Mouse (Mus musculus): ENCODE measurements at regions not wholly inside any gene's neighbourhood (a gene's known extent, or its start where the extent isn't known, plus 50 kb on each side); places are given as distances from the start of the nearest gene placed in this dataset.

DNA sequence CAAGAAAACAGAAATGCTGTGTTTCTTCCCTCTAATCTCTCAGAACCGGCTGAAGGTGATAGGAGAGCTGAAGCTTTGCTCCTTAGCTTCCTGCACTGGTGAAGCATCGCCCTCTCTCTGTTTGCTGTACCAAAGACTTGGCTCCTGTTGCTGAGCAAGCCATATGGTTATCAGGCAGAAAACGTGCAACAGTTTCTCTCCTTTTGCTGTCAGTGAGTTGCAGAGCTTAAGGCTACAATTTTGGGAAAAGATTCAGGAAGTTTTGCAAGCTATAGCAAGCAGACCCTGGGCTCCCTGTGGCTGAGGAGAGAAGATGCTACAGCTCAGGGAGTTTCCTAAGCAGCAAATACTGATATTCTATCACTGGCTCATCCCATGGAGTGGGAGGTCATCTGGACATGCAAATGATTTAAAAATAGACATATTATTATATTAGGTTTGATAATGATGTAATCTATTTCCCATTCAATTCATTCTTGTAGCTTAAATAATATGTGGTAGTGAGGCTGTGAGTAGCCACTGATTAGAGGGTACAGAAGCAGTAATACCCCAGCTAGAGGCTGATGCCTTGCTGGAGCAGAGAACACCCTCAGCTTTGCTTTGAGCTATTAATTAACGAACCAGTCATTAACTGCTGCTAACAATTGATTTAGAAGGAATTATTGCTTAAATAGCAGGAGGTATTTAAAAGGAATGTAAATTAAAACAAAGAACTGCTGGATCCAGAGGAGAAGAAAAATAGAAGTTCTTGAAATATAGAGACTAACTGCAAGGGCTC lies 240.1 kb upstream of the Emcn start:
- no peak for DNase-seq (ENCODE audit: low read depth, low spot score)

DNA sequence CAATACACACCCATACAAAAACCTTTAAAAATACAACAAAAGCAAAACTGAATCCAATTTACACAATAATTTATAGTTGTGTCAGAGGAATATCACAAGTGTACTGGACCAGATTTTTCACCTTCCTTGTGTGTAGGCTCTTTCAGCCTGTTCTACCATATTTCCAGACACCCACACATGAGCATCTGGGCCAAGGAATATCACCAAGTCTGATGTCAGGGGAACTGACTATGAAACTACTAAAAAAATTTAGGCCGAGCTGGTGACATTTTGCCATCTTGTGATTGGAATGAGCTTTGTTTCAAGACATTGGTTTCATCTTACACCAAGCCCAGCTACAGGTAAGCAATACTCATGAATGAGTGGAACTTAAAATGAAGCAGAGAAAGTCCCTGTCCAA lies 234.9 kb upstream of the Emcn start:
- no peak for DNase-seq (ENCODE audit: low read depth, low spot score)

DNA sequence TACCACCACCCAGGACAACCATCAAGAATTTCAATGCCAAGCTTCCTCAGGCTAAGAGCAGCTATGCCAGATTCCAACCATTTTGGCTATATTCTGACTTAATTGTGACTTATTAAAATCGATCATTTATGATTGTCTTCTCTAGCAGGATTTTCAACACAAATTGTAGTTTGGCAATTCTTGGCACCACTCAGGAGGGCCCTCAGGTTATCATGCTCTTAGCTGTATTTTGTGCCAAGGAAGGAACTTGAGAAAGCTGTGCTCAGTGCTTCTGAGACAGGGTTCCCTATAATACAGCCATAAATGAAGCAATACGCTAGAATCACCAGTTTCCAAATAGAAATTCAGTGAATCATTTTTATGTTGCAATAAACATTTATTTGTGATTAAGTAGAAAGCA lies 232.7 kb upstream of the Emcn start:
- DNase-seq (ENCODE audit: low read depth, low spot score), result no peak

DNA sequence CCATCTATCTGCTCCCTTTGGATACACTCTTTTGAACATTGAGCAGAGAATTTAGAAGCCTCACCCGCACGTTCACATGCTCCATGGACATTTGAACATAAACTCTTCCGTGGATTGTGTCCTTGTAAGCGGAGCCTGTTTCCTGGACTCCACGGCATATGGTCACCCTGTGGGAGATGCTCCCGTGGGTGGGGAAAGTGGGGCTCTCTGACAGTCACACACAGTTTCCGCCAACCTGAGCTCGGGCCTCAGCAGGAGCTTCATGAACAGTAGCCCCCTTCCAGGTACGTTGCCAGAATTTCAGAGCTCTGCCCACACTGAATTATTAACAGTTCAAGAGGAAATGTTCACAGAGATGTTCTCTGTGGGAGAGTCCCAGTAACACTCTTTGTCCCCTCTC lies 231.1 kb upstream of the Emcn start:
- no peak for DNase-seq (ENCODE audit: low read depth, low spot score)

DNA sequence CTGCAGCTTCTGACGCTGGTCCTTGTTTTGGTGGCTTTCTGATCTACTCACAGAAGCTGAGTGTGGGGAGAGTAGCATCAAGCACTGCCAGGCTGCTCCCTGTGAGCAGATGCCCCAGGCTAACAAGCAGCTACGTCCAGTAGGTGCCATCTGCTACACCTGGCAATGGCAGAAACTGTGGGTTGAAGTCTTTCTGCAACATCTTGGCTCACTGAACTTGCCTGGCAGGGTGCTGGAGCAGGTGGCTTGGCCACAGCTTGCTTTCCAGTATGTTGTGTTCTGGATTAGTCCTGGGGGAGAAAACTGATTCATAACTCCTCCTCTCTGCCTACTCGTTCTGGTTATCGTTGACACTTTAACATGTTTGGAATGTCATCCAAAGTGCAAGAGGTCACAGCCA lies 230.4 kb upstream of the Emcn start:
- DNase-seq (ENCODE audit: low read depth, low spot score), result no peak

DNA sequence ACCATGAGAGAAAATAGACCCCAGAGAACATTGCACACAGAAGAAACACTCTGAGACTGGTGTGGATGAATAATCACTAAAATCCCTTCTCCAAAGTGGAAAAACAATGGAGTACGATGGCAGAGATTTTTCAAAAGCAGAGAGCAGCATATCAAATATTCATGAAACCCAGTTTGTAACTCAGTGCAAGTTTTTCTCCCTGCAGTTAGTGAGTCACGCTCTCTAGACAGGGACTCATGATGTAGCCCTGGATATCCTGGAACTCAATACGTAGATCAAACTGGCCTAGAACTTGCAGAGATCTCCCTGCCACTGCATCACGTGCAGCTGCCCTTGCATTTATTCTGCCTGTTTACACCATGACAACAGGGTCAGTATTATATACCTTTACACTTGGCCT lies 210.9 kb upstream of the Emcn start:
- no peak for DNase-seq (ENCODE audit: low read depth, low spot score)

DNA sequence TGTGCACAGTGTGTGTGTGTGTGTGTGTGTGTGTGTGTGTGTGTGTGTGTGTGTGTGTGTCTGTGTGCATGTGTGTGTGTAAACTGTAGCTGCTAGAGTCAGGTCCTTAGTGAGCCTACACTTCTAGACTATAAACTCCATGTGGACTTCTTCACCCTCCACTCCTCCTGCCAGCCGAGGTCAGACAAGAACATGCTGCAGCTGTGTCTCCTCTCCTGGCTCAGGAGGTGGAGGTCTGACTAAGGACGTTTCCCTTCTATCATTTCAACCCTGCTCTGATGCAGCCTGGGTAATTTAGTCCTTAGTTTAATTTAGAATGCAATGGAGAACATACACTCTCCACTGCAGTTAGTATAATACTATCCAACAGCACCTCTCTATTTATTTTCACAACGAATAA lies 198.8 kb upstream of the Emcn start:
- no peak for DNase-seq (ENCODE audit: low read depth, low spot score)

DNA sequence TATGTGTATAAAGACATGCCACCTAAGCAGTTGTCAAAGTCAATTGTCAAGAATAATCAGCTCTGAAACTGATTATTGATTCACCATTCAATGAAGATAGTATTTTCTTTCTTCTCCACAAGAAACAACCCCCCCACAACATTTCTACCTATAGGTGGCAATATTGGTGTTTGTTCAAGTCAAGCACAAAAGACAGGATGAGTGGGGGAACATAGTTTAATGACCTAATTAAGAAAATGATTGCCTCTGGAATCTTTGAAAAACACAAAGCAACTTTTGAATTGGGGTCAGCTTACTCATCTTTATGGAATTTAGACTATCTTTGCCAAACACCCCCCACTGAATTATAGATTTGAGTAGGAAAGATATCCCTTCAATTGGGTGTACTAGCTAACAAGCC lies 194.8 kb upstream of the Emcn start:
- DNase-seq (ENCODE audit: low read depth, low spot score), result no peak

DNA sequence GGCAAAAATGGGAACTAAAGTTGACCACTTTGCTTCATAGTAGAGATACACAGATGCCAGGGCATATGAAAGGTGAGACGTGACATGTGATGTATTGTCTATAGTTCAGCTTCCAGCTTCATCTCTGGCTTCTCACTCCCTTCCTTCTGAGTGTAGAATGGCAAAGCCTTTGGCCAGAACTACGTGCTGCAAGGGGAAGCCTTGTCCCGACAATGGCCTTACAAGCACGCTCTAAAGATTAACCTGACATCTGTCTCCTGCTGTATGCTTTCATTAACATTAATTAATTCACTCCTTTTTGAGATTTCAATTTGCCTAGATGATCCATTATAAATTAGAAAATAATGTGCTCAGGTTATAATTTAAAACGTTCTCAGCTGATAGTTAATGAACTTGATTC lies 193.5 kb upstream of the Emcn start:
- DNase-seq (ENCODE audit: low read depth, low spot score), result no peak

DNA sequence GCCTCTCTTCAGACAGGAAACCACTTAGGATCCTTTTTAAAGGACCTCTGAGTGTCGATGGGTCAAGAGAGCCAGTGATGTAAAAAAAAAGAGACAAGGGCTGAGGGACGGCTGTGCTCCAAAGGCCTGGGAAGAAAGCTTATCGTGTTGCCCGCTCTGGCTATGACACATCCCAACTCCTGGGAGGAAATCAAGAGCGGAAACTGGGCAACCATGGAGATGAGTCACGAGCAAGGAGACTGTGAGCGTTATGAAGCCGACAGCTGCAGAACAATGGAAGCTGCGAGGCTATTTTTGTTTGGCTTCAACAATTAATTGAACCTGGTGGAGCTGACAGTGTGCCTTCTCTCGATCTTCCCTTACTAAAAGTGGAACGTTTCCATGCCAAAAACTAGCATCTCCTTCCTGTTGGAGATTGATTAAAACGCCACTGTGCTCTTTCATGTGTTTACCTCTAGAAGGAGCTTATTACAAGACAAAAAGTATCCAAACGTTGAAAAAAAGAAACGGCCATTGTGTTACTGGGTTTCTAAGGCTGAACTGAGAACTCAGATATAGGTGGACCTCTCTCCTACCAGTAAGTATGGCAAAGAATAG lies 190.4 kb upstream of the Emcn start:
- no peak for DNase-seq (ENCODE audit: low read depth, low spot score)

DNA sequence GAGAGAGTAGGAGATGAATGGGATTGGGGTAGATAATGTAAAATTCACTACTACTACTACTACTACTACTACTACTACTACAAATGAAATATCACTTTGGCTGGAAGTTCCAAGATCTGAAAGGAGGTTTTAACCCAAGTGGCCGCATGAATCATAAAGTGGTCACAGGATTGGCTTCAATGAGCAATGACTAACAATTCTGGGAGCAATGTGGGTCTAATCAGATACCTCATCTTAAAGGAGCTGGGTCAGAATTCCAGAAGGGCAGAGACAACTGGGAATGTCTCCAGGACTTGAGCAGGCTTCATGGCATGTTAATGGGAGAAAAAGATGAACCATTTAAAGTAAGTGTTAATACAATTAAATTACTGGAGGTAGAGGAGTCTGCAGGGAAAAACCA lies 189.4 kb upstream of the Emcn start:
- DNase-seq (ENCODE audit: low read depth, low spot score), result no peak

DNA sequence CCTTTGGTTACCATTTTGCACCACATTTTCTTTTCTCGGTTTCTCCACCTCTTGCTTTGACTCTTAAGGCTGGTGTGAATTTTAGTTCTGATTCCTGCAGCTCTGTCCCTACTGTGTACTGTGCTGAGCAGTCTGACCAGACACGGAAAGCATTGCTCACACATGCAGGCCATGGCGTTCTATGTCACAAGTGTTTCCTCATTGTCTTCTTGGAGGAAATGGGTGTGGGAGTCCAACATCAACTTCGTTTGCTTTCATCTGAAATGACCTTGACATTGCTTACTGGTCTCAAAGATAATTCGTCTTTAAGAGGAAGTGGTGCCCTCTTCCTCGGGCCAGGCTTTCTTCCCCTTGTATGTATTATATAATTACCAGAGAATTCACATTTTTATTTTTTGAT lies 187.6 kb upstream of the Emcn start:
- DNase-seq (ENCODE audit: low read depth, low spot score), result no peak

DNA sequence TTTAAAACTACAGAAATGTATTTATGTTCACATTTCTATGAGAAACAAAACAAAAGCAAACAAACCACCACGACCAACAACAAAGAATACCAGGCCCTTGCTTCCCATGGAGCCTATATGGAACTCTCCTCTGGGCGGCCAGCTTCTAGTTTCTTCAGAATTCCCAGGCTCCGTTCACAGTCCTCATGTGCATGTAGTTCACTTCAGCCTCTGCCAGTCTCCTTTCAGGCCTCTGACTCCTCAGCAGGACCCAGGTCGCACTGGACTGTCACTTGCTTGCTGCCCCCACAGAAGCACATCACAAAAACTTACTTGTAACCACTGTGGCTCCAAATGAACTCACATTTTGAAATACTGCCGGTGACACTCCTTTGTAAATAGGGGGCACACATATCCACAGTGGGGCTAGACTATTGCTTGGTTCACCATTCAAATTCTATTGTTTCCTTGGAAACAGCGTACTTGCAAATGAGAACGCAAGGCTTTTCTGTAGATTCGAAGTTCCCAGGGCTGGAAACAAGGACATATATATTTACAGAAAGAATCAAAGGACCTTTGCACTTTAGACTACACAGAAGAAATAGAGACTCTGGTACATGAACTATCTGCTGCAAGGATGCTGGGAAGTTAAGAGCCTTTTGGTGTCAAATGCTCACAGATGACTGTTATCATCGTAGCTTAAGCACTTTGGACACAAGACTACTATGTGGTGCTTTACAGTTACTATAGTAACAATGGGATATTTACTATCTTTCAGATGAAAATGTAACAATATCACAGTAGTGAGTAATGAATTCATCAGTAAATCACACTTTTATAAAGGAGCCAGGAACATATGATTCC lies 186.4 kb upstream of the Emcn start:
- DNase-seq (ENCODE audit: low read depth, low spot score), result peak; percentile 3

DNA sequence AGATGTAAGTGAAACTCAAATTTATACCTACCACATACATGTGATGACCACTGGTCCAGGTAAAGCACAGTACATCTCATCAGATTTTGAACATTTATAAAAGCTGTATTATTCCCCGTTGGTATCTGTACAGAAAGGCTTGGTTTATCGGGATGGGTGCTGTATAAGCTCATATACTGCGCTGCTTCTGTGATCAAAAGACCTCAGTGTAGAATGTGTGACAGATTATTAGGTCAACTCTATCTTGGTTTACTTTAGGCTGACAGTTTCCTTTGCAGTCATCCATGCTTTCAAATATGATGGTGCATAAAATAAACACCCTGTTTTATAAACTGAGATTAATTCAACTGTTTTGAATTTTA lies 185.8 kb upstream of the Emcn start:
- DNase-seq (ENCODE audit: low read depth, low spot score), result no peak

DNA sequence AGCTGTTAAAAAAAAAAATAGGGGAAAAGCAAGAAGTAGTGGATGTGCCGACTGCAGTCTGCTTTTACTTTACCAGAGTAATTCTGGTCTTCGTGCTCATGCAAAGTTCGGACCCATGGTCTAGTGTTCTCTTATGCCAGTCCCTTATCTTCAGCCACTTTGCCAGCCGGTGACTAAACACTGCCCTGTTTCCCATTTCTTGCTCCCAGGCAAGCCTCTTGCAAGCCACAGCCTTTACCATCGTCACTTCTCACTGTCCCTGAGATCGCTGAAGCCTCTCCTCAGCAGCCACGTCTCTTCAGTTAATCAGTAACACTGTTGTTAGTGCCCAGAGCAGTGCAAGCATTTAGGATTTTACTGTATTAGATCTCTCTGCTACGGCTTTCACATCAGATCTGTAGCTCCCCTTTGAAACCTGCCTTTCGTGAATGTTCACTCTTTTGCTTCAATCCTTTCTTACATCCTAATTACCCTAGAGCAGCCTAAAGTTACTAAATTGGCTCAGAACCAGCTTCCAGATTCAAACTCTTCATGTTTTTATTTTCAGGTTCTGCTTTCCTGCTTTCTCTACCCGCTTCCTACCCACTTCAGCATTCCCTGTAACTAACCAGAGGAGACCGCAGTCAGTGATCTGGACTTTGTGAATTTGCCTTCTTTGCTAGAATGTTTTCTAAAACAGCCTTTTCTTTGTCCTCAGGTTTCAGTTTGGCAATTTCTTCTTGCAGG lies 184.5 kb upstream of the Emcn start:
- DNase-seq (ENCODE audit: low read depth, low spot score), result no peak

DNA sequence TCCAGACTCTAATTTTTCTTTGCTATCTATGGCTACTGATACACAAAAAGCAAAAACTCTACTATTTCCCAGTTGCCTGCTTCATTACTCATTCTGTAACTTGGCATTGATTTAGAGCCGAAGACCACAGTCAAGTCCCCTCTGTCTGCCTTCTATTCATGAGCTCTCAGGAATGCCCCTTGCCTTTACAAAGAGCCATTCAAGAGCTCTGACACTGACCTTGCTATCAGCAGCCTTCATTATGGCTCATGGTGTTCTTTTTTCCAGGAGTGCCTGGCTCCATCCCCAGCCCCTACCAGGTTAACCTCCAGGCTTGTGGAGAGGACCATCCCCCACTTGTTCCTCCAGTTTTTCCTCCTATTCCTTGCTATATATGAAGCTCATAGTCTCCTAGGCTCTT lies 151.8 kb upstream of the Emcn start:
- no peak for DNase-seq (ENCODE audit: low read depth, low spot score)

DNA sequence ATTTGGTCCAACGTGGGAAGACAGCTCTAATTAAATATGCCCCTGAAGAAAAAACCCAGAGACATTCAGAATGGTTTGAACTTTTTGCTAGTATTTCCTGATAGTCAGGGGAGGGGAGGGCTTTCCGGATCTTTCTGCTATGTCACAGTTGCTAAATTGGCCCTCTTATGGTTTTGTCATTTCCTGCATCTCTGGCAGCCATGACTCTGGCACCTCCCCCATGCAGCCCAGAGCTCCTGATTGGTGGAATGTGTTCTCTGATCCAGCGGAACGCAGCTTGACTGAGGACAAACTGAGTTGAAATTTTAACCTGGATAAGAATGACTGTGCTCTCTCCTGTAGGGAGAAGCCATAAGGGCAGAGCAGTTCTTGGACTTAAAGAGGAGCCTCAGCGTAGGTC lies 150.4 kb upstream of the Emcn start:
- no peak for DNase-seq (ENCODE audit: low read depth, low spot score)

DNA sequence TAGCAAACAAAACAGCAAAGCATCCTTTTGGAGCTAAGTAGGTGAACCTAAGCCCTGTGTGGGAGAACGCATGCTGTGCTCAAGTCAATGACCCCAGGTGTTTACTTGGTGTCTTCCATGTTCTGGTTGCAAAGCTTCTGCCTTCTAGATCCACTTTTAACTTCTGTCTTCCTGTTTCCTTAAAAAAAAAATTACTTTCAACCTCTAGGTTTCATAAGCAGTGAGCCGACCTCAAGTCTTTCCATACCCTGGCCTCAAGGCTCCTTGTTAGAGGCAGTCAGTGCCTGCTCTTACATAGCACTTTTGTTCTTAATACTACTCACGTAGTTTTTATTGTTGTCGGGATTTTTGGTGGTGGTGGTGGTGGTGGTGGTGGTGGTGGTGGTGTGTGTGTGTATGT lies 149.9 kb upstream of the Emcn start:
- DNase-seq (ENCODE audit: low read depth, low spot score), result no peak

DNA sequence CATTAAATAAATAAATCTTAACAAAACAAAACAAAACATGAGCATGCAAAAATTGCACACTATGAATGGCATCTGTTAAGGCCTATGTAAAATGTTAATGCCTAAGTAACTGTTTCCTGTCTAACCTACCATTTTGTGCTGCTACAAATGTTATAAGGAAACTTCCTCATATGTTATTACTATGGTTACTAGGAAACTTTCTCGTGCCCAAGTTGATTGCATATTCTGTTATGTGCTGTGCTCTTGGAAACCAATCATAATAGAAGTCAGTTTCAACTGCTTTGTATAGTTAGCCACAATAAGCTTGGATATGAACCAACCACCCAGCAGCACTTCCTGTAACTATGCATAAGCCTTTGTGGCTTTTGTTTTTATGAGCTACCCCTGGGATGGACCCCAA lies 147.0 kb upstream of the Emcn start:
- no peak for DNase-seq (ENCODE audit: low read depth, low spot score)

DNA sequence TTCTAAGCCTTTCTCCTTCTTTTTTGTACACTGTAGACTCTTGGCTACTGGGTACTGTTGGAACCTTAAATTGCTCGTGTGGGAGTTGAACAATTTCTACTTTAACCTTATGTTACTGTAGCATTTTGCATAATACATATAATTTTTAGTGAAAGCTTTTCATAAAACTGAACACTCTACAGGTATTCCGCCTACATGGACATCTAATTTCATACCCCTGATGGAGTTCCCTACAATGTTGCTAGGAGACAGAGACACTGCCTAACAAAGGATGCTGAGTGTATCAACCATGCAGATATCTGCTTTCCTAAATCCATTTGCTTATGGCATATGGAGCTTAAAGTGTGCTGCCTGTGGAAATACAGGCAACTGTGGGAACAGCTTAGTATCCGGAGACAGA lies 129.2 kb upstream of the Emcn start:
- no peak for DNase-seq (ENCODE audit: low read depth, low spot score)

DNA sequence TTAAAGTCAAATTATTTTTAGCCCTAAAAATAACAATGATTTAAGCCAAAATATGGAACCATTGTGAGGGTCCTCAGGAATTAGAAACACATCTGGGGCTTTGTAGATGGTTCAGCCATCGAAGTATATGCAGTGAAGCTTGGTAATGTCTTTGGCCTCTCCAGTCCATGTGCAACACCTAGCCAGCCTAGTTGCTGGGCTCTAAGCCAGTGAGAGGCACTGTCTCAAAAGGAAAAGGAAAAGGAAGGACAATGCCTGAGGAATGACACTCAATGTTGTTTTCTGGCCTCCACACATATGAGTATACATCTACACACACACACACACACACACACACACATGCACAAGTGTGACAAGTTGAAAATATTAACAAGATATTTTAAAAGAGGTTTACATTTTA lies 124.8 kb upstream of the Emcn start:
- DNase-seq (ENCODE audit: low read depth, low spot score), result no peak

DNA sequence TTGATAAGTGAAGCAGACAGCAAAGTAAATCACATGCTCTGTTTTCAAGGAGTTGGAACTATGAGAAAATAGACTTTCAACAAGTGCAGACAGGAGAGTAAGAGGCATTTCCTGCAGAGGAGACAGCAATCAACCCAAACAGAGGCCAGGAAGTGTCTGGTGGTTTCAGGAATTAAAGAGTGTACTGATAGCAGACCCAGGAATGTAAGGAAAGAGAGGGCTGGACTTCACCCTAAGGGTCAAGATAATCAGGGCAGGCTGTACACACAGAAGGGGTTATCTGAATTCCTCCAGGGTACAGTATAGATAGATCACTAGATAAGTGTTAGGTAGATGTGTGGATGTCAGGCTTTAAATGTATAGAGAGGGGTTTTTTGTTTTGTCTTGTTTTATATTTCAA lies 123.6 kb upstream of the Emcn start:
- no peak for DNase-seq (ENCODE audit: low read depth, low spot score)

Measured in embryo, embryonic 11.5 days (tissue).